Mouse (Mus musculus) cerebral cortex, adult 2 months (tissue): ENCODE results near the gene Ndufa9.

ENCODE experiments used
- WGBS: fragments of 180-500 bp; shearing (Covaris S2); methylation state at CpG from one replicate; pipeline ENCODE4 v1.1.7; 2018; 5-methylcytosine and 5-hydroxymethylcytosine counted together

Gene Ndufa9

GRCm38 (mm10) chr6:126848712-126849704 lies at the start of gene Ndufa9:
Gene Ndufa9 (minus strand): TSS chr6:126849136.
- WGBS, result 3% methylated on average over 46 of the region's 46 CpGs

- 83% methylated on average over 8 of the region's 8 CpGs for WGBS
These were observed 28.2 kb upstream of the Ndufa9 start for GRCm38 (mm10) chr6:126877118-126877517.

GRCm38 (mm10) chr6:126852881-126853280 lies 3.9 kb upstream of the Ndufa9 start, which contains the start of gene Akap3:
Gene Akap3 (plus strand): TSS chr6:126853098.

GRCm38 (mm10) chr6:126836628-126837027 lies 12.3 kb downstream of the Ndufa9 start:
- WGBS, result 75% methylated on average over 8 of the region's 8 CpGs

GRCm38 (mm10) chr6:126823087-126823486 lies 25.8 kb downstream of the Ndufa9 start:
- WGBS, result 37% methylated on average over 3 of the region's 3 CpGs

GRCm38 (mm10) chr6:126816338-126816737 lies 32.6 kb downstream of the Ndufa9 start:
- WGBS, result 92% methylated on average over 8 of the region's 8 CpGs

GRCm38 (mm10) chr6:126815206-126815750 lies 33.7 kb downstream of the Ndufa9 start:
- WGBS, result 65% methylated on average over 6 of the region's 6 CpGs

- WGBS, result 91% methylated on average over 4 of the region's 4 CpGs
These were observed 37.5 kb downstream of the Ndufa9 start for GRCm38 (mm10) chr6:126811481-126811880.

- WGBS, result 46% methylated on average over 8 of the region's 8 CpGs
These were observed 40.4 kb downstream of the Ndufa9 start for GRCm38 (mm10) chr6:126808561-126808960.

- 27% methylated on average over 4 of the region's 4 CpGs for WGBS
These were observed 40.8 kb downstream of the Ndufa9 start for GRCm38 (mm10) chr6:126808134-126808533.

- WGBS, result 88% methylated on average over 3 of the region's 3 CpGs
These were observed 42.2 kb downstream of the Ndufa9 start for GRCm38 (mm10) chr6:126806783-126807182.

- WGBS, result 31% methylated on average over 11 of the region's 11 CpGs
These were observed 46.0 kb downstream of the Ndufa9 start for GRCm38 (mm10) chr6:126802946-126803345.

GRCm38 (mm10) chr6:126794751-126795150 lies 54.2 kb downstream of the Ndufa9 start:
- WGBS, result 83% methylated on average over 6 of the region's 6 CpGs

- WGBS, result 93% methylated on average over 6 of the region's 6 CpGs
These were observed 55.2 kb downstream of the Ndufa9 start for GRCm38 (mm10) chr6:126793689-126794088.

- 29% methylated on average over 12 of the region's 12 CpGs for WGBS
These were observed 57.0 kb downstream of the Ndufa9 start for GRCm38 (mm10) chr6:126791964-126792363.

GRCm38 (mm10) chr6:126791488-126791887 lies 57.4 kb downstream of the Ndufa9 start:
- WGBS, result 42% methylated on average over 4 of the region's 4 CpGs

- 85% methylated on average over 8 of the region's 8 CpGs for WGBS
These were observed 60.1 kb downstream of the Ndufa9 start for GRCm38 (mm10) chr6:126788863-126789262.

- WGBS, result 48% methylated on average over 5 of the region's 5 CpGs
These were observed 64.7 kb downstream of the Ndufa9 start for GRCm38 (mm10) chr6:126784206-126784605.

GRCm38 (mm10) chr6:126783651-126784066 lies 65.3 kb downstream of the Ndufa9 start:
- 35% methylated on average over 10 of the region's 10 CpGs for WGBS

GRCm38 (mm10) chr6:126783056-126783455 lies 65.9 kb downstream of the Ndufa9 start:
- 60% methylated on average over 1 of the region's 1 CpGs for WGBS

GRCm38 (mm10) chr6:126777889-126778288 lies 71.0 kb downstream of the Ndufa9 start:
- WGBS, result 93% methylated on average over 6 of the region's 6 CpGs

GRCm38 (mm10) chr6:126773873-126774272 lies 75.1 kb downstream of the Ndufa9 start:
- WGBS, result 55% methylated on average over 4 of the region's 4 CpGs

- 69% methylated on average over 4 of the region's 4 CpGs for WGBS
These were observed 76.6 kb downstream of the Ndufa9 start for GRCm38 (mm10) chr6:126772326-126772725.
